Mouse (Mus musculus): ENCODE results near the gene Usp21. TPM values are rescaled to one million over a fixed set of nuclear protein-coding genes. Genes with fewer than 3 reads are reported as not detected.

Usp21 gene
- total RNA-seq, 2 experiments from 2014 or later, result 59.6 to 64.1 TPM

DNA sequence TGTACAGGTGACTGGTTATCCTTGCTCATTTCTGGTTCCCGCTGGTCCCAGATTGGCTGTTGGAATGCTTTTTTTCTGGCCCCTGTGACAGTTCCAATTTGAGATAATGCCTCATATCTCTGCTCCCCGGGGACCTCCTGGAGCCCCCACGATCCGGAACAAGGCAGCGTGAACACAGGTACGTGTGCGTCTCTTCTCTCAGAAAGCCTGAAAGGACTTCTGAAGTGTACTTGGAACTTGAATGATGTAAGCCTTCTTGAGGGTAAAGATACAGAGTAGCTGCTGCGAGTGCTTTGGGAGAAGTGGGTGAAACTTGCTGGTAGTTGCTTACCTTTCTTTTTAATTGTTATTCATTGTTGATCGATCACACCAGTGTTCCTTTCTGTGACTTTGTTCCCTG lies 16.6 kb downstream of the Usp21 start:
- no peak for DNase-seq (ENCODE audit: low spot score in 2 of 2)
- intact Hi-C loops (cut with DNase I), result no loop called here

GRCm38 (mm10) chr1:171270573-171270900 lies 17.3 kb downstream of the Usp21 start:
- intact Hi-C loops (cut with DNase I), result no loop called here
- DNase-seq (ENCODE audit: low spot score in 2 of 2), result no peak

GRCm38 (mm10) chr1:171269848-171270572 lies 17.8 kb downstream of the Usp21 start, which contains the start of gene B4galt3:
TSS of gene B4galt3 (plus strand) at chr1:171270328.
- intact Hi-C loops (cut with DNase I), result no loop called here
- peak; percentile 95 to 96 for DNase-seq (ENCODE audit: low spot score in 2 of 2)

- intact Hi-C loops (cut with DNase I), result no loop called here
- DNase-seq (ENCODE audit: low spot score in 2 of 2), result no peak
These were observed 19.4 kb downstream of the Usp21 start for GRCm38 (mm10) chr1:171268341-171268740.

DNA sequence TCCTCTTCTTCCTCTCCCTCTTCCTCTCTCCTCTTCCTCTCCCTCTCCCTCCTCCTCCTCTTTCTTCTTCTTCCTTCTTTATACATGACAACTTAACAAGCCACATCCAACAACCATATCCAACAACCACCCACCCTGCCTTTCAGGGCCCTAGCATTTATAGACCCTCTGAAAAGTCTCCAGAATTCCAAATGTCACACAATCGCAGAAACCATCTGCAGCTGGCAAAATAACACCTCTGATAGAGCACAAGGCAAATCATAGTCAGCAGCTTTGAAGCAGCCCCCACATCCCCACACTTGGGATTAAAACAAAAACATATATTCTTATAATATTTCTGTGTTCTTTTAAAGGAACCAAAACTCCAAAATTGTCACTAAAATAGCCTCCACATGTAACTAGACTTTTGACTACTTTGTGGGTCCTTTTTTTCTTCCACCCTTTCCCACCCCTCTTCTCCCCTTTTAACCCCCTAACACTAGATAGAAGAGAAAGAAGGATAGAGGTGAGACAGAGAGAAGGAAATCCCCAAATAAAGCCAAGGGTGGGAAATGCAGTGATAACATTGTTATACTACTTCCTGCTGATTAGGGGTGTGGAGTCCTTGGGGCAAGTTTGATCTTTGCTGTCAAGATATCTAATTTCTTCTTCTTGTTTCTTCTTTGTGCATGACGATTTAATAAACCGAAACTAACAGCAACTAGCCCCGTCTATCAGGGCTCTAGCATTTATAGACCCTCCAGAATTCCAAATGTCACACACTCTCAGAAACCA lies 21.6 kb downstream of the Usp21 start:
- peak in 1 of 2 experiments; percentile 84 for DNase-seq (ENCODE audit: low spot score in 2 of 2)

DNA sequence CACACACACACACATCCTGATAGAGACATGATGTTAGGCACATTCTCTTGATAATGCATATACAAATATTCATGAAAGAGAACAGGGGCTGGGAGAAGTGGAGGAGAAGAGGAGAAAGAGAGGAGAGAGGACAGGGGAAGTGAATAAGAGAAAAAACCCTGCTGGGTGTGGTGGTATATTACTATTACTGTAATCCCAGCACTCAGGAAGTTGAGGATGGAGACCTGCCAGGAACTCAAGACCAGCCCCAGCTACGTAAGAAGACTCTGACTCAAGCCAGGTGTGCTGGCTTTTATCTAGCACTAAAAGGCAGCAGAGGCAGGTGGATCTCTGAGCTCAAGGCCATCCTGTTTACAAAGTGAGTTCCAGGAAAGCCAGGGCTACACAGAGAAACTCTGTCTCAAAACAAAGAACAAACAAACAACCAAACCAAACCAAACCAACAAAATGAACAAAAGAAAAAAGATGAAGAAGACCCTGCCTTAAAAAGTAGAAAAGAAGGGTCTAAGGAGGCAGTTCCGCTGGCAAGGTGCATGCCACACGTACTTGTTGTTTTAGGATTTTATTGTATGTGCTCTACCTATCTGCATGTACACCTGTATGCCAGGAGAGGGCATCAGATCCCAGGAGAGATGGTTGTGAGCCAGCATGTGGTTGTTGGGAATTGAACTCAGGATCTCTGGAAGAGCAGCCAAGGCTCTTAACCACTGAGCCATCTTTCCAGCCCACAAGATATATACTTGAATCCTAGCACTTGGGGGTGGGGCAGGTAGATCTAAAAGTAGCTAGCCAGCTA lies 23.9 kb downstream of the Usp21 start:
- intact Hi-C loops (cut with DNase I), result no loop called here
- DNase-seq (ENCODE audit: low spot score in 2 of 2), result no peak

More for the DNA sequence above, 21.6 kb downstream of the Usp21 start:
- intact Hi-C loops (cut with DNase I), result no loop called here

- DNase-seq (ENCODE audit: low spot score in 2 of 2), result peak; percentile 42 to 76
- intact Hi-C loops (cut with DNase I), result no loop called here
These were observed 24.6 kb downstream of the Usp21 start for GRCm38 (mm10) chr1:171263185-171263611.

DNA sequence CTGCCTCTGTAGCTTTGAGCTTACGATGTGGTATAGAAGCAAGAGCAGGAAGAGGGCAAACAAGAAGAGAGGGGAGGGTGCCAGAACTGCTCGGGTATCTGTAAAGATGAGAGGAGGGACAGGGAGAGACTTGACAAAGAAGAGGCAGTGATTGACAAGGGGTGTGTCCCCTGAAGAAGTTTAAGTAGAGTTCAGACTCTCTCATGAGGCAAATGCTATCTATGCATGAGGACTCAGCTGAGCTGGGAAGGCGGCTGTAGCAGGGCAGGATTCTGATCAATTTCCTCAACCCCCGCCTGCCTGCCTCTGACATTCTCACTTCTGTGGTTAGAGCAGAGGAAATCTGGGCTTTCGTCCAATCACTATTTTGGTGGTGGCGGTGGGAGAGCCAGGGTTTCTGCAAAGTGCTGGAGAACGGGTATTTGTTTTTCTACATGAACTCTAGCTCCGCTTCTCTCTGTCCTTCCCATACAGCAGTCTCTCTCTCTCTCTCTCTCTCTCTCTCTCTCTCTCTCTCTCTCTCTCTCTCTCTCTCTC lies 25.1 kb downstream of the Usp21 start:
- intact Hi-C loops (cut with DNase I), result no loop called here
- DNase-seq (ENCODE audit: low spot score in 2 of 2), result peak; percentile 83 to 95

- DNase-seq (ENCODE audit: low spot score in 2 of 2), result no peak
- intact Hi-C loops (cut with DNase I), result no loop called here
These were observed 27.5 kb downstream of the Usp21 start for GRCm38 (mm10) chr1:171260316-171260715.

DNA sequence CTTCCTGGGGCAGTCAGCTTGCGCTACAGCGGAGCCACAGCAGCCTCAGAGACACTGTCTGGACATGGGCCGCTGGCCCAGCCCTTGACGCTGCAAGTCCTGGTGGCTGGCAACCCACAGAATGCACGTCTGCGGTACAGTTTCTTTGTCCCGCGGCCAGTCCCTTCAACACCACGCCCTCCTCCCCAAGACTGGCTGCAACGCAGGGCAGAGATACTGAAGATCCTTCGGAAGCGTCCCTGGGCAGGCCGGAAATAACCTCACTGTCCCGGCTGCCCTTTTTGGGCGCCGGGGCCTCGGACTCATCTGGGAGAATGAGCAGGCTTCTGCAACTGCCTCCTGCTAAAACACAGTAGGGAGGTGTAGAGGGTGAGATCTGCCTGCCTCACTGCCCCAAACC lies 28.9 kb downstream of the Usp21 start:
- no peak for DNase-seq (ENCODE audit: low spot score in 2 of 2)
- intact Hi-C loops (cut with DNase I), result loop anchor here (5.0 to 10.0 kb wide), 2 partner anchors 147 to 364 kb away; partner anchors contain the start of gene Cfap126

DNA sequence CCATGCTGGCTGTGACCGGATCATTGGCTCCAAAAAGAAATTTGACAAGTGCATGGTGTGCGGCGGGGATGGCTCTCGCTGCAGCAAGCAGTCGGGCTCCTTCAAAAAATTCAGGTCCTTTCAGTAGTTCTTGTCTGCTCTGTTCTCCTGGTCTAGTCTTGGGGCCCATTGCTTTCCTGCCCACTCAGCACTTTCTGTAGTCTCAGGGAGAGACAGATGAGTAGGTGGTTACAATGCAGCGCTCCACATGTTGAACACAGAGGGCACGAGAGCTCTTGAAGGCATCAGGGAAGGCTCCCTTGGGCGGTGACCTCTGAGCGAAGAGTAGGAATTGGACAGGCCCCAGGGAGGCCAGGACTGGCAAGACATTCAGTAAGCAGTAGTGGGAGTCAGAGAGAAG lies 30.0 kb downstream of the Usp21 start:
- intact Hi-C loops (cut with DNase I), result loop anchor here (5.0 to 10.0 kb wide), 2 partner anchors 145 to 363 kb away; partner anchors contain the start of gene Cfap126
- no peak for DNase-seq (ENCODE audit: low spot score in 2 of 2)

GRCm38 (mm10) chr1:171256937-171257548 lies 30.7 kb downstream of the Usp21 start:
- intact Hi-C loops (cut with DNase I), result loop anchor here (5.0 to 10.0 kb wide), 2 partner anchors 145 to 362 kb away; partner anchors contain the start of gene Cfap126
- peak; percentile 62 to 71 for DNase-seq (ENCODE audit: low spot score in 2 of 2)

- no peak for DNase-seq (ENCODE audit: low spot score in 2 of 2)
- intact Hi-C loops (cut with DNase I), result loop anchor here (5.0 to 10.0 kb wide), 2 partner anchors 144 to 361 kb away; partner anchors contain the start of gene Cfap126
These were observed 31.5 kb downstream of the Usp21 start for GRCm38 (mm10) chr1:171256095-171256818.

- intact Hi-C loops (cut with DNase I), result loop anchor here (10.0 kb wide), 1 partner anchor 358 kb away; no protein-coding TSS in a partner anchor
- no peak for DNase-seq (ENCODE audit: low spot score in 2 of 2)
These were observed 35.4 kb downstream of the Usp21 start for GRCm38 (mm10) chr1:171252415-171252814.

DNA sequence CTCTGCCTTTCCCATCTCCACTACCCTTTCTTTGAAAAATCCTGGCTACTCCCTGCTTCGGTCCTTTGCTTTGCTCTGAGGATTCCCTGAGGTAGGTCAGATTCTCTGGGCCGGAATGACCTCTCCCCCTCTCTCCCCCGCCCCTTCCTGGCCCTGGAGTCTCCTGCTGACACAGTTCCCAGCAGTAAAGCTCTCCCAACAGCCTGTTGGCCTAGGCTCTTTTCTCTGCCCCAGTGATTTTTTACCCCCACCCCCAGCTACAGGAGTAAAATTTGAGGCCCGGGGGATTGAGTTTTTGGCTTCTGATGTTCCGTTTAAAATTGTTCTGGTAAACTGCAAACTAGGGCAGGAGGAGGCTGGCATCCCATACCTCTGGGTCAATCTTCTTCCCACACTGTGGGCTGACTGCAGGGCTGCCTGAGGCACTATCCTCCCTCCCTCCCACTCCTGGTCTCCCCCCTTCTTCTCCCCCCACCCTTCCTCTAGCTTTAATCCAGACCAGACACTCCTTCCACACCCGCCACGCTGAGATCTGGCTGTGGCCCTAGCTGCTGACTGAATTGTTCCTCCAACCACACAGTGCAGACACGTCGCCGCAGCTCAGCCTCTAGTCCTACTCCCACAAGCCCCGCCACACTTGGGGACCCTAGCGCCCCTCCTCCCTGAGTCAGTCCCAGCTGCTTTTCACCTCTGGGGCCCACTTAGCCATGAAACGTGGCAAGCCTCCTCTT lies 36.0 kb downstream of the Usp21 start:
- intact Hi-C loops (cut with DNase I), result loop anchor here (10.0 kb wide), 1 partner anchor 357 kb away; no protein-coding TSS in a partner anchor
- DNase-seq (ENCODE audit: low spot score in 2 of 2), result no peak

GRCm38 (mm10) chr1:171250680-171251593 lies 36.9 kb downstream of the Usp21 start, which contains the start of gene Ndufs2:
TSS of gene Ndufs2 (minus strand) at chr1:171251388.
- intact Hi-C loops (cut with DNase I), result loop anchor here (10.0 kb wide), 1 partner anchor 356 kb away; no protein-coding TSS in a partner anchor
- no peak for DNase-seq (ENCODE audit: low spot score in 2 of 2)
